Mouse (Mus musculus) hindbrain, embryonic 16.5 days (tissue): ENCODE data around the gene Aco2. TPM values are rescaled to one million over a fixed set of nuclear protein-coding genes. Genes with fewer than 3 reads are reported as not detected.

Experiments
- ATAC-seq: fragments of 200-750 bp; cut with Nextera tagmentation; 2 replicates; pipeline ENCODE4 v1.8.0; 2017; ENCODE audit warnings: moderate TSS enrichment, moderate library complexity
- H3K27ac ChIP-seq: fragments of 300-500 bp; sonication (generic); 2 replicates; pipeline ENCODE4 v1.5.1; 2014; ENCODE audit warnings: low read depth, mild to moderate bottlenecking, control low read depth, low read length, moderate library complexity
- H3K27me3 ChIP-seq: fragments of 300-500 bp; sonication (generic); replicated peaks from 2 replicates; pipeline ENCODE4 v1.6.1; 2014; ENCODE audit warnings: low read length; ENCODE audit not compliant: control insufficient read depth, insufficient read depth
- H3K36me3 ChIP-seq: fragments of 300-500 bp; sonication (generic); 2 replicates; pipeline ENCODE4 v1.6.1; 2014; ENCODE audit warnings: mild to moderate bottlenecking, low read length, moderate library complexity, mixed read lengths; ENCODE audit not compliant: control insufficient read depth, insufficient read depth
- H3K4me1 ChIP-seq: fragments of 300-500 bp; sonication (generic); 2 replicates; pipeline ENCODE4 v1.6.1; 2014; ENCODE audit warnings: low read depth, low read length; ENCODE audit not compliant: control insufficient read depth, insufficient read depth
- H3K4me2 ChIP-seq: fragments of 300-500 bp; sonication (generic); 2 replicates; pipeline ENCODE4 v1.6.1; 2014; ENCODE audit warnings: mild to moderate bottlenecking, low read length, control low read depth, moderate library complexity
- H3K4me3 ChIP-seq: fragments of 300-500 bp; sonication (generic); 2 replicates; pipeline ENCODE4 v1.5.1; 2014; ENCODE audit warnings: mild to moderate bottlenecking, low read length, control low read depth, moderate library complexity
- H3K9ac ChIP-seq: fragments of 300-500 bp; sonication (generic); 2 replicates; pipeline ENCODE4 v1.6.1; 2014; ENCODE audit warnings: low read depth, mild to moderate bottlenecking, control low read depth, low read length, moderate library complexity
- H3K9me3 ChIP-seq: fragments of 300-500 bp; sonication (generic); 2 replicates; pipeline ENCODE4 v1.6.1; 2014; ENCODE audit warnings: mild to moderate bottlenecking, low read length, moderate library complexity; ENCODE audit not compliant: control insufficient read depth
- WGBS: fragments of 180-500 bp; shearing (Covaris S2); extraction: QIAGEN DNeasy Blood & Tissue Kit; methylation state at CpG from one replicate; pipeline ENCODE4 v1.1.7; 2014; 5-methylcytosine and 5-hydroxymethylcytosine counted together
- polyA plus RNA-seq: library from polyadenylated mRNA; unstranded; fragments of >200 nt; fragmentation: Nextera tagmentation; extraction: Ambion mirVana; gene quantifications from 2 replicates; pipeline ENCODE4 v1.2.1, GENCODE M21; 2015

Gene Aco2
- polyA plus RNA-seq, 1 experiment from 2014 or later = 346 TPM

- no peak for ATAC-seq
- Histone ChIP-seq H3K4me3 (no peak overlapping the region), H3K27ac (no peak overlapping the region), H3K27me3 (no peaks in the 10 kb centered on the region), H3K9ac (no peak overlapping the region), H3K4me2 (no peak overlapping the region), H3K36me3 (no peaks in the 10 kb centered on the region), H3K4me1 (peaks cover 6% of the 10 kb centered on the region), H3K9me3 (no peaks in the 10 kb centered on the region)
- 87% methylated on average over 7 of the region's 7 CpGs for WGBS
Measured at GRCm38 (mm10) chr15:81842275-81842674, 29.8 kb upstream of the Aco2 start.

DNA sequence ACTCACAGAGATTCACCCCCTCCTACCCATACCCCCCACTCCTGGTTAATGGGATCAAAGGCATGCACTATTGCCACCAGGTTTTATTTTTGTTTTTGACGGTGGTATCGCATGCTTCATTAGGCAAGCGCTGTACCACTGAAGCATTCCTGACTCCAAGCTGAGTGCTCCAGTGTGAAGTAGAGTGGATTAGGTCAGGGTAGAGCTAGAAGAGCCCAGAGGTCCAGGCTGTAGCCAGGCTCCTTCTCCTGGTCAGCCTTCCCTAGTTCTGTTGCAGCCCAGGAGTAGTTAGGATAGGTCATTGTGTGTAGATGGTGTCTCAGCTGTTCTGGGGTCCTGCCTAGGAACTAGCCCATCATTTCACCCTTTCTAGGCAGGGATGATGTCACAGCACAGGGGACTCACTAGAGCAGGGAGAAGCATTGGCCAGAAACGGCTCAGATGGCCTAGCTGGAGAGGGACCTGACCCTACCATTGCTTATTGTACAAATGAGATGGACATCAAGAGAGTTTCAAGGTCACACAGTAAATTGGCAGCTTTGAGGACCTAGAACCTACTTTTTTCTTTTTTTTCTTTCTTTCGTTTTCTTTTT, 27.0 kb upstream of the Aco2 start:
- 76% methylated on average over 5 of the region's 5 CpGs for WGBS

DNA sequence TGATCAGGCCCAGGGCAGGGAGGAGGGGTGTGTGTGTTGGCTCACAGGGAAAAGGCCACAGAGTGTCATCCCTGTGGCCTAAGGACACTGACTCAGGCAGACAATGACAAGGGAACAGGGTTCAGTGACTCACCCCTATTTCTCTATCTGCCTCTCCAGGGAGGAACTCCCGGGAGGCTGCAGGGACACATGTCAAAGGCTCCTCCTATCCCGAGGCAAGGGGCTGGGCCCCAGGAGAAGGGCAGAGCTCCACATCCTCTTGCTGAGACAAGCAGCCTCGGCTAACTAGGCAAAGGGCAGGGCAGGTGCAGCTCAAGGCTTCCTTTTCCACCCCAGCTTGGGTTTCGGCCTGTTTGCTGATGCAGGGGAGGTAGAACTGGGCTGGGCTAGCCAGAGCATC, 26.4 kb upstream of the Aco2 start:
- Histone ChIP-seq H3K4me3 (no peak overlapping the region), H3K9ac (no peak overlapping the region), H3K27me3 (no peaks in the 10 kb centered on the region), H3K4me1 (no peaks in the 10 kb centered on the region; the same call in 1 of the 2 replicates), H3K9me3 (no peaks in the 10 kb centered on the region), H3K27ac (no peak overlapping the region), H3K36me3 (peaks cover 7% of the 10 kb centered on the region), H3K4me2 (no peak overlapping the region)
- ATAC-seq = no peak
- WGBS = 33% methylated on average over 4 of the region's 4 CpGs

More for the DNA sequence above, 27.0 kb upstream of the Aco2 start:
- ATAC-seq = no peak
- H3K4me3 ChIP-seq = no peak overlapping the region
- no peak overlapping the region for H3K4me2 ChIP-seq
- H3K4me1 ChIP-seq = no peaks in the 10 kb centered on the region; the same call in 1 of the 2 replicates
- H3K27me3 ChIP-seq = no peaks in the 10 kb centered on the region
- H3K9ac ChIP-seq = no peak overlapping the region
- H3K27ac ChIP-seq = no peak overlapping the region
- H3K36me3 ChIP-seq = 0 out of 2 replicates have a peak, but pooled peaks cover 4% of the 10 kb centered on the region
- no peaks in the 10 kb centered on the region for H3K9me3 ChIP-seq

GRCm38 (mm10) chr15:81846755-81847154, 25.4 kb upstream of the Aco2 start:
- Histone ChIP-seq H3K27me3 (no peaks in the 10 kb centered on the region), H3K36me3 (peaks cover 12% of the 10 kb centered on the region), H3K4me2 (no peak overlapping the region), H3K27ac (no peak overlapping the region), H3K9ac (no peak overlapping the region), H3K4me1 (no peaks in the 10 kb centered on the region; the same call in 1 of the 2 replicates), H3K4me3 (no peak overlapping the region), H3K9me3 (no peaks in the 10 kb centered on the region)
- WGBS = 91% methylated on average over 9 of the region's 9 CpGs
- no peak for ATAC-seq

DNA sequence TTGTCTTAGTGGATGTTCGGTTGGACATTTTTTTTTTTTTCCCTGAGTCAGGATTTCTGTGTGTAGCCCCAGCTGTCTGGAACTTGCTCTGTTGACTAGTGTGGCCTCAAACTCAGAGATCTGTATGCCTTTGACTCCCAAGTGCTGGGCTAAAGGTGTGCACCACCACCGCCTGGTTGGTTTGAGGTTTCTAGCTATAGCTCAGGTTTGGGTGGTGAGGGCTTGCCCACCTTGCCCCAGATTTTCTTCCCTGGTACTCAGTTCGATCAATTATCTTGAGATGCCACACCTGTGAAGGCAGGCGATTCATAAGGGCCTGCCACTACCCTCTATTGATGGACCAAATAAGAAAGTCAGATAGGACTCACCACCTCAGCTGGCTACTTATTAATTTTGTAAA, 24.9 kb upstream of the Aco2 start:
- Histone ChIP-seq H3K4me3 (no peak overlapping the region), H3K36me3 (peaks cover 12% of the 10 kb centered on the region), H3K27ac (no peak overlapping the region), H3K4me2 (no peak overlapping the region), H3K9ac (no peak overlapping the region), H3K4me1 (no peaks in the 10 kb centered on the region; the same call in 1 of the 2 replicates), H3K27me3 (no peaks in the 10 kb centered on the region), H3K9me3 (no peaks in the 10 kb centered on the region)
- ATAC-seq = no peak
- 91% methylated on average over 4 of the region's 4 CpGs for WGBS

DNA sequence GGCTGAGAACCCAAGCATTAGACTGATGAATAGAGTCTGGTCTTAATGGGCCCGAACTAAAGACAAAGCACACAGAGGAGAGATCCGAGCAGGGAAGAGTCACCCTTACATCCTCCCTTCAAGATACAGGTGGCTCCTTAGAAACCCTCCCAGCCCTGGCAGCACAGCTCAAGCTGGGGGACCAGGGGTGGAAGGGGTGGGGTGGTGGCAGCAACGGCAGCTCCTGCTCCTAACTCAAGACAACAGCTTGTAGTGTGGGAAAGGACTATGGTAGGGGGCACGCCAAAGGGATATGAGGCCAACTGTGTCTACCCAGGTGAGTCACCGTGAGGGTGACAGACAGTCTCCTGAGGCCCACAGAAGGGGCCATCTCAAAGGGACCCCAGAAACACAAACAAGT, 24.2 kb upstream of the Aco2 start:
- H3K36me3 ChIP-seq = peaks cover 12% of the 10 kb centered on the region
- H3K9me3 ChIP-seq = no peaks in the 10 kb centered on the region
- WGBS = 89% methylated on average over 5 of the region's 5 CpGs
- H3K27me3 ChIP-seq = no peaks in the 10 kb centered on the region
- H3K4me2 ChIP-seq = no peak overlapping the region
- no peak overlapping the region for H3K27ac ChIP-seq
- H3K4me1 ChIP-seq = no peaks in the 10 kb centered on the region; the same call in 1 of the 2 replicates
- ATAC-seq = no peak
- no peak overlapping the region for H3K9ac ChIP-seq
- no peak overlapping the region for H3K4me3 ChIP-seq

DNA sequence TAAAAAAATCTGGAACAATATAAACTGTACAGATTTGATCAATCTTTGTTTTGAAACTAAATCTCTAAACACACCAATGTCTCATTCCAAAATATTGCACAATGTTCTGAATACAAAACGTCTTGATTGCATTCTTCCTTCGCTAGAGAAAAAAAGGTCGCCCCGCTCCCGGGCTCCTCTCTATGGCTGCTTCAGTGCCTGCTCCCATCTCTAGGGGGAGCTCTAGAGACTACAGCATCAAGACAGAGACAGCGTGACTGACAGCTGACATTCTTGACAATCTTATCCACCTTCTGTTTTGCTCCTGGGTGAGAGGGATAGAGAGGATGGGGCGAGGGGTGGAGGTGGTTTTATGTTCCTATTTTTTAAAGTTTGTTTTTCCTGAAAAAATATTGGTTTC, 23.8 kb upstream of the Aco2 start:
- no peaks in the 10 kb centered on the region for H3K9me3 ChIP-seq
- 39% methylated on average over 7 of the region's 7 CpGs for WGBS
- no peak overlapping the region for H3K4me3 ChIP-seq
- H3K9ac ChIP-seq = no peak overlapping the region
- no peak overlapping the region for H3K27ac ChIP-seq
- peaks cover 12% of the 10 kb centered on the region for H3K36me3 ChIP-seq
- no peaks in the 10 kb centered on the region for H3K27me3 ChIP-seq
- no peaks in the 10 kb centered on the region; the same call in 1 of the 2 replicates for H3K4me1 ChIP-seq
- no peak overlapping the region for H3K4me2 ChIP-seq
- ATAC-seq = no peak

DNA sequence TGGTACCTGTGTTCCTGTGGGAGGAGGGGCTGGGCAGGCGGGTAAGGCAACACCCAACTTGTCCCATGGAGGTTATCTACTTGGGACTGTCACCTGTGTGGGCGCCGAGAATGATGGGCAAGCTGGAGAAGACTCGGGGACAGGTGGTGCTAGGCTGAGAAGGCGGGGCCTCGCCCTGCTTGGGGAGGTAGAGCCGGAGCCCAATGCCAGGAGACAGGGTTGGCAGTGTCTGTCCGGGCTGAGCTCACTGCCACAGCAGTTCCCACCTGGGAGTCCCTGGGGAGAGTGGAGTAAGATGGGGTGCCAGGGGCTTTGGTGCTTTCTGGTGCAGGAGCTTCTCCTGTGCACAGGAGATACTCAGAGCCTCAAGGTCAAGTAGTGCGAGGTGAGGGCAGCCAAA, 23.0 kb upstream of the Aco2 start:
- no peaks in the 10 kb centered on the region for H3K27me3 ChIP-seq
- WGBS = 85% methylated on average over 9 of the region's 9 CpGs
- no peak overlapping the region for H3K4me3 ChIP-seq
- H3K4me1 ChIP-seq = no peaks in the 10 kb centered on the region; the same call in 1 of the 2 replicates
- no peak overlapping the region for H3K27ac ChIP-seq
- H3K4me2 ChIP-seq = no peak overlapping the region
- H3K9me3 ChIP-seq = no peaks in the 10 kb centered on the region
- peaks cover 12% of the 10 kb centered on the region for H3K36me3 ChIP-seq
- H3K9ac ChIP-seq = no peak overlapping the region
- ATAC-seq = no peak

- no peak for ATAC-seq
- peaks cover 8% of the 10 kb centered on the region; the same call in 1 of the 2 replicates for H3K4me1 ChIP-seq
- no peaks in the 10 kb centered on the region for H3K27me3 ChIP-seq
- no peak overlapping the region for H3K9ac ChIP-seq
- H3K4me2 ChIP-seq = no peak overlapping the region
- 90% methylated on average over 14 of the region's 14 CpGs for WGBS
- no peak overlapping the region for H3K4me3 ChIP-seq
- H3K27ac ChIP-seq = no peak overlapping the region
- no peaks in the 10 kb centered on the region for H3K9me3 ChIP-seq
- H3K36me3 ChIP-seq = peaks cover 12% of the 10 kb centered on the region
Measured at GRCm38 (mm10) chr15:81850718-81851117, 21.4 kb upstream of the Aco2 start.
